Mouse (Mus musculus) heart, adult 2 months (tissue): ENCODE measurements around the gene Gm6309.

Source experiments
- CTCF ChIP-seq: fragments of 200-600 bp; IDR thresholded peaks from 2 replicates; pipeline ENCODE4 v1.8.1; 2022; ENCODE audit warnings: antibody characterized with exemption, mild to moderate bottlenecking, moderate library complexity
- EP300 ChIP-seq: fragments of 200-500 bp; IDR thresholded peaks from 2 replicates; pipeline ENCODE4 v1.6.1; 2011; ENCODE audit warnings: low read depth, low read length, control low read depth; ENCODE audit not compliant: insufficient read depth
- POLR2A ChIP-seq: fragments of 200-500 bp; IDR thresholded peaks from 2 replicates; pipeline ENCODE4 v1.6.1; 2011; ENCODE audit warnings: mild to moderate bottlenecking, low read depth, low read length, control low read depth; ENCODE audit not compliant: insufficient read depth

DNA sequence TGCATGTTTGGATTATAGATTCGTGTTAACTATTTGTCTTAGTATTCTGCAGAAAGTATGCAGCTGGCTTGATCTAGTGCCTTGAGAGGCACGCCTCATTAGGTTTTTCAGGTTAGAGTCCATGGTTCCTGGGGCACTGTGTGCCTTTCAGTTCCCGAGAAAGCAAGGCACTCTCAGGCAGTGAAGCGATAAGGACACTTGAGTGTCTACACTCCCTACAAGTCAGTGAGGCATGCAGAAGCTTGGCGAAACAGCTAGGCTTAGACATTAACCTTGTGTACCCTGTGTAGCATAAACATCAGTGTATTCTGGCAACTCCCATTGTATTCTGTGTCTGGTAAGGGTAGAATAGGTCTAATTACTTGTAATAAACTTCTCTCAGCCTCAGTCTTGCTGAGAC lies 35.0 kb upstream of the Gm6309 start:
- no peak for TF ChIP-seq CTCF
- TF ChIP-seq POLR2A, result no peak
- TF ChIP-seq EP300, result no peak
